Mouse (Mus musculus) heart, embryonic 16.5 days (tissue): ENCODE data around the gene Anapc11. TPM values are rescaled to one million over a fixed set of nuclear protein-coding genes. Genes with fewer than 3 reads are reported as not detected.

Experiments used
- ATAC-seq: fragments of 200-750 bp; cut with Nextera tagmentation; replicated peaks from 2 replicates; pipeline ENCODE4 v1.8.0; 2017; ENCODE audit warnings: moderate number of reproducible peaks; ENCODE audit not compliant: insufficient read depth, low FRiP score; ENCODE audit errors: extremely low read depth
- H3K27ac ChIP-seq: fragments of 300-500 bp; sonication (generic); 2 replicates; pipeline ENCODE4 v1.5.1; 2014; ENCODE audit warnings: mild to moderate bottlenecking, low read length, control low read depth, moderate library complexity
- H3K27me3 ChIP-seq: fragments of 300-500 bp; sonication (generic); 2 replicates; pipeline ENCODE4 v1.6.1; 2014; ENCODE audit warnings: low read length, mixed read lengths; ENCODE audit not compliant: control insufficient read depth, insufficient read depth
- H3K36me3 ChIP-seq: fragments of 300-500 bp; sonication (generic); 2 replicates; pipeline ENCODE4 v1.6.1; 2014; ENCODE audit not compliant: control insufficient read depth, insufficient read depth
- H3K4me1 ChIP-seq: fragments of 300-500 bp; sonication (generic); 2 replicates; pipeline ENCODE4 v1.6.1; 2014; ENCODE audit warnings: low read length, mixed read lengths; ENCODE audit not compliant: control insufficient read depth, insufficient read depth
- H3K4me2 ChIP-seq: fragments of 300-500 bp; sonication (generic); 2 replicates; pipeline ENCODE4 v1.6.1; 2014; ENCODE audit warnings: low read depth, mild to moderate bottlenecking, control low read depth, low read length
- H3K4me3 ChIP-seq: fragments of 300-500 bp; sonication (generic); 2 replicates; pipeline ENCODE4 v1.5.1; 2014; ENCODE audit warnings: mild to moderate bottlenecking, control low read depth, low read length
- H3K9ac ChIP-seq: fragments of 300-500 bp; sonication (generic); 2 replicates; pipeline ENCODE4 v1.6.1; 2014; ENCODE audit warnings: low read length, control low read depth
- H3K9me3 ChIP-seq: fragments of 300-500 bp; sonication (generic); replicated peaks from 2 replicates; pipeline ENCODE4 v1.6.1; 2016; ENCODE audit warnings: low read length; ENCODE audit not compliant: control insufficient read depth
- WGBS: fragments of 180-500 bp; shearing (Covaris S2); extraction: QIAGEN DNeasy Blood & Tissue Kit; methylation state at CpG from one replicate; pipeline ENCODE4 v1.1.7; 2014; 5-methylcytosine and 5-hydroxymethylcytosine counted together
- microRNA-seq: library from miRNA; unstranded; fragments of <30 nt; microRNA quantifications from one replicate; pipeline ENCODE4, GENCODE M21; 2017
- polyA plus RNA-seq: library from polyadenylated mRNA; unstranded; fragments of >200 nt; fragmentation: Nextera tagmentation; extraction: Ambion mirVana; gene quantifications from 2 replicates; pipeline ENCODE4 v1.2.1, GENCODE M21; 2015

The Anapc11 gene
- polyA plus RNA-seq, 1 experiment from 2014 or later, result 179 TPM

DNA sequence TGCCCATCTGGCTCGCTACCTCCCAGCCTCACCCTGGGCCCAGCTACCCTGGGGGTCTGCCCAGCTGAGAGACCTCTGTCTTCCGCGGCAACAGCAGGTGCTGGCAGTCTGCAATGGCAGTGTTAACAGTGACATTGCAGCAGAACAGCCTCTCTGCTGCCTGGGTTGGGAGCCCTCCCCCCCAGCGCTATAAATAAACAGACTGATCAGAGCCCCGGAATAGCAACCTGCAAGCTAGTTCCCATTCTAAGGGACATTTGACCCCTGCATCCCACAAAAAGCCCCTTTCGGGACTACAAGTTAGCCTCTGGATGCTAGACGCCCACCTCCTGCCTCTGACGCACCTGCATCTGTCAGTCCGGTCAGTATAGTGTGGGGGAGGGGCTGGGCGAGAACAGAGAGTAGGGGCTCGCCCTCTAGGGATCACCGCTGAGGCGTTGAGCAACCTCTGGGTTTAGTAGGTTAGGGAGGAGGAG lies 49.8 kb downstream of the Anapc11 start, which contains the start of gene Myadml2:
TSS of gene Myadml2 (minus strand) at position 158 of the 476 bp plus-strand sequence.
- under 1% methylated on average over 13 of the region's 13 CpGs for WGBS
- H3K9me3 ChIP-seq, result no peaks in the 10 kb centered on the region
- H3K4me3 ChIP-seq, result peak within 1 kb of the TSS; percentile 59
- H3K4me2 ChIP-seq, result peak within 1 kb of the TSS; percentile 71
- ATAC-seq, result peak; percentile 56; the same call in 1 of the 2 replicates
- H3K4me1 ChIP-seq, result peaks cover 11% of the 10 kb centered on the region
- no peaks in the 10 kb centered on the region for H3K27me3 ChIP-seq
- H3K9ac ChIP-seq, result peak within 1 kb of the TSS; percentile 79
- H3K36me3 ChIP-seq, result no peaks in the 10 kb centered on the region
- peak within 1 kb of the TSS; percentile 93 for H3K27ac ChIP-seq

DNA sequence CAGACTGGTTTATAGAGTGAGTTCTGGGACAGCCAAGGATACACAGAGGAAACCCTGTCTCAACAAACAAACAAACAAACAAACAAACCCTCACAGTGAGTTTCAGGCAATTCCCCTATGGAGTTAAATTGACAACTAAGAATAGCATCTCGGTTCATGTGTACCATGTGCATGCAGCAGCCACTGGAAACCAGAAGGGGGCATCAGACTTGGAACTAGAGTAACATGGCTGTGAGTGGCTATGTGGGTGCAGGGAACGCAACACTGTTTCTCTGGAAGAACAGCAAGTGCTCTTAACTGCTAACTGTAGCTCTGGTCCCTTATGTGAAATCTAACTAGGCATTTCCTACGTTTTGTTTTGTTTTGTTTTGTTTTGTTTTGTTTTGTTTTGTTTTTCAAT lies 53.7 kb downstream of the Anapc11 start:
- Histone ChIP-seq H3K4me1 (peaks cover 6% of the 10 kb centered on the region; the same call in 1 of the 2 replicates), H3K27me3 (peaks cover 4% of the 10 kb centered on the region; the same call in 1 of the 2 replicates), H3K4me2 (no peak overlapping the region), H3K36me3 (no peaks in the 10 kb centered on the region), H3K9ac (no peak overlapping the region), H3K27ac (no peak overlapping the region), H3K4me3 (no peak overlapping the region), H3K9me3 (no peaks in the 10 kb centered on the region)
- WGBS, result 77% methylated on average over 3 of the region's 3 CpGs
- ATAC-seq, result no peak

DNA sequence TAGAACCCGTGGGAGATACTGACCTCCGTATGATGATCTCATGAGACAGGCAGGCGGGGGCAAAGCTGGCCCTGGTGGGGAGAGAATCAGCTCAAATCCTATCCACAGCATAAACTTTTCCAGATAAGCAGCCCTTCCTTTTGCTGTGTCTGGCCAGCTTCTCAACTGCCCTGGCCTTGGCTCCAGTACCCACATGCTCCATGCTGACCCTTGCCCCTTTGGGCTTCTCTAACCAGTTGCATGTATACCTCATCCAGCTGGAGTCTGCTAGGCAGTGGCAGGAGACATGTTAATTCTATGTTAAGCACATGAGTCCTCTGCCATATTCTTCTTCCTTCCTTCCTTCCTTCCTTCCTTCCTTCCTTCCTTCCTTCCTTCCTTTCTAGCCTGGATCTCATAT lies 56.5 kb downstream of the Anapc11 start:
- peaks cover 9% of the 10 kb centered on the region for H3K4me1 ChIP-seq
- WGBS, result 73% methylated on average over 3 of the region's 3 CpGs
- no peak overlapping the region for H3K9ac ChIP-seq

DNA sequence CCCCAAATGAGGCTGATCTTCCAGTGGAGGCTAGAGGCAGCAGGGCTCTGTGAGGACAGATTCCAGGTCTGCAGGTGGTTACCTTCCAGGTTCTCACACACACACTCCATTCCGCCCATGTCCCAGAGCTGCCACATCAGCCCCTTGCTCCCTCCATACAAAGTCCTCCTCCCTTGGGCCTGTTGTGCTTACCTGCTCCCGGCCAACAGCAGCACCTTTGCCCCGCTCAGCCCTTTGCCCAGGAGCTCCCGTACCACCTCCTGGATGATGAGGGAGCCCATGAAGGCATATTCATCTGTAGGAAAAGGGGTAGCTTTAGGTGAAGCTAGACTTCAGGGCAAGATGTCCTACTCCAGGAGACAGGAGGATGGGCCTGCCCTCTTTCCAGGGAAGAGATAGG lies 59.1 kb downstream of the Anapc11 start:
- no peak overlapping the region for H3K4me2 ChIP-seq
- H3K9me3 ChIP-seq, result no peaks in the 10 kb centered on the region
- no peaks in the 10 kb centered on the region for H3K36me3 ChIP-seq
- H3K4me1 ChIP-seq, result peaks cover 17% of the 10 kb centered on the region
- no peak overlapping the region for H3K4me3 ChIP-seq
- 80% methylated on average over 4 of the region's 4 CpGs for WGBS
- peaks cover 56% of the 10 kb centered on the region for H3K27me3 ChIP-seq
- H3K27ac ChIP-seq, result no peak overlapping the region
- ATAC-seq, result no peak
- H3K9ac ChIP-seq, result no peak overlapping the region

More for the DNA sequence above, 56.5 kb downstream of the Anapc11 start:
- ATAC-seq, result no peak
- Histone ChIP-seq H3K4me2 (no peak overlapping the region), H3K4me3 (no peak overlapping the region), H3K27ac (no peak overlapping the region), H3K36me3 (no peaks in the 10 kb centered on the region), H3K9me3 (no peaks in the 10 kb centered on the region), H3K27me3 (peaks cover 31% of the 10 kb centered on the region)

Small RNA genes within 50 kb of the gene (microRNA-seq; reads per million reads assigned to microRNA genes)
- gene Mir6936, result 0.59 reads per million

Other genes with a start within 250 kb of the Anapc11 start
- gene Actg1, start 249.9 kb upstream of the Anapc11 start, polyA plus RNA-seq, result 1,134 and 1,179 TPM in 2 replicates
- 0.71 and 0.91 TPM in 2 replicates for gene Fscn2, start 236.9 kb upstream of the Anapc11 start, polyA plus RNA-seq
- gene Faap100, start 219.7 kb upstream of the Anapc11 start, polyA plus RNA-seq, result 28.8 and 37.3 TPM in 2 replicates
- 26.7 and 27.7 TPM in 2 replicates for gene Nploc4, start 160.7 kb upstream of the Anapc11 start, polyA plus RNA-seq
- gene Tspan10, start 155.8 kb upstream of the Anapc11 start, polyA plus RNA-seq, result 0.09 TPM in 1 of 2 replicates, not detected in the other
- gene Pde6g, start 144.9 kb upstream of the Anapc11 start, polyA plus RNA-seq, result 0.28 and 0.29 TPM in 2 replicates
- 23.2 and 23.5 TPM in 2 replicates for gene Oxld1, start 140.4 kb upstream of the Anapc11 start, polyA plus RNA-seq
- gene Ccdc137, start 140.3 kb upstream of the Anapc11 start, polyA plus RNA-seq, result 25.4 and 27.4 TPM in 2 replicates
- 33.6 and 34.2 TPM in 2 replicates for gene Arl16, start 130.8 kb upstream of the Anapc11 start, polyA plus RNA-seq
- 247 and 252 TPM in 2 replicates for gene Mrpl12, start 113.8 kb upstream of the Anapc11 start, polyA plus RNA-seq
- 39.6 and 43.9 TPM in 2 replicates for gene Slc25a10, start 106.6 kb upstream of the Anapc11 start, polyA plus RNA-seq
- gene Gcgr, start 67.7 kb upstream of the Anapc11 start, polyA plus RNA-seq, result 1.4 and 2.7 TPM in 2 replicates
- gene Mcrip1, start 48.7 kb upstream of the Anapc11 start, polyA plus RNA-seq, result 134 and 139 TPM in 2 replicates
- 3.3 and 8.5 TPM in 2 replicates for gene Ppp1r27, start 47.3 kb upstream of the Anapc11 start, polyA plus RNA-seq
- 435 and 437 TPM in 2 replicates for gene P4hb, start 25.2 kb upstream of the Anapc11 start, polyA plus RNA-seq
- gene Arhgdia, start 16.8 kb upstream of the Anapc11 start, polyA plus RNA-seq, result 435 and 439 TPM in 2 replicates
- gene Alyref, start 56 bp upstream of the Anapc11 start, polyA plus RNA-seq, result 223 and 229 TPM in 2 replicates
- 13.6 and 15.5 TPM in 2 replicates for gene Npb, start 10.1 kb downstream of the Anapc11 start, polyA plus RNA-seq
- 109 and 117 TPM in 2 replicates for gene Pcyt2, start 19.5 kb downstream of the Anapc11 start, polyA plus RNA-seq
- gene Sirt7, start 26.8 kb downstream of the Anapc11 start, polyA plus RNA-seq, result 21.1 and 28.1 TPM in 2 replicates
- gene Mafg, start 35.2 kb downstream of the Anapc11 start, polyA plus RNA-seq, result 14.7 and 19.1 TPM in 2 replicates
- 15.2 and 18.5 TPM in 2 replicates for gene Pycr1, start 45.3 kb downstream of the Anapc11 start, polyA plus RNA-seq
- 17.0 and 19.5 TPM in 2 replicates for gene Myadml2, start 49.7 kb downstream of the Anapc11 start, polyA plus RNA-seq
- gene Notum, start 62.8 kb downstream of the Anapc11 start, polyA plus RNA-seq, result 0.20 and 1.00 TPM in 2 replicates
- gene Aspscr1, start 74.6 kb downstream of the Anapc11 start, polyA plus RNA-seq, result 105 and 109 TPM in 2 replicates
- 107 and 112 TPM in 2 replicates for gene Cenpx, start 115.3 kb downstream of the Anapc11 start, polyA plus RNA-seq
- 34.1 and 34.8 TPM in 2 replicates for gene Lrrc45, start 115.5 kb downstream of the Anapc11 start, polyA plus RNA-seq
- gene Rac3, start 123.0 kb downstream of the Anapc11 start, polyA plus RNA-seq, result 8.7 and 10.6 TPM in 2 replicates
- gene Dcxr, start 128.9 kb downstream of the Anapc11 start, polyA plus RNA-seq, result 15.3 and 17.1 TPM in 2 replicates
- gene Cbr2, start 133.7 kb downstream of the Anapc11 start, polyA plus RNA-seq, result 54.8 and 59.4 TPM in 2 replicates
- 1.3 and 6.9 TPM in 2 replicates for gene Hmga1b, start 164.4 kb downstream of the Anapc11 start, polyA plus RNA-seq
- 27.8 and 28.4 TPM in 2 replicates for gene Rfng, start 185.8 kb downstream of the Anapc11 start, polyA plus RNA-seq
- gene Gps1, start 185.9 kb downstream of the Anapc11 start, polyA plus RNA-seq, result 124 and 135 TPM in 2 replicates
- 44.7 and 49.7 TPM in 2 replicates for gene Dus1l, start 198.0 kb downstream of the Anapc11 start, polyA plus RNA-seq
- gene Fasn, start 226.1 kb downstream of the Anapc11 start, polyA plus RNA-seq, result 24.9 and 28.7 TPM in 2 replicates